In the genomic region with DNA sequence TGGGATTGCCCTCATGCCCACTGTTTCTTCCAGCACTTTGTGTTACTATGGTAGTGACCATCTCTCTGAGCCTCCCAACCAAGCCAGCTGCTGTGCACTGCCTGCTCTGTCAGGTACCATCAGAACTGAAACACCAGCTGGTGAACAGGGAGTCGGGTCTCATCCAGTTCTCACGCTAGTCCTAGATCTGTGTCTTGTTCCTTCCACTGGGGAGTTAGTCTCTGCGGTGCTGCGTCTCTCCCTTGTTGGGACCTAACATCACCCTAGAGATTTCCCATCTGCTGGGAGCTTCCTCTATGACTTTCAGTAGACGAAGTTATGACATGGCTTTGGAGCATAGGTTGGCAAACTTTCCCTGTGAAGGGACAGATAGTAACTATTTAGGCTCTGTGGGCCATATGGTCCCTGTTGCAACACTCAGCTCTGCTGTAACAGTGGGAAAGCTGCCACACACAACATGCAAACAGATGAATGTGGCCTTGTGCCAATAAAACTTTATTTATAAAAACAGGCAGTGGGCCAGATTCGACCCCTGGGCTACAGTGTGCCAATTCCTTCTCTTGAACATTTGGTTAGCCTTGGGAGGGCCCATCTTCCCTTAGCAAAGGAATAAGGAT, we compare ENCODE assay signal across 16 mouse cellular contexts.
A peak's percentile ranks its signal among the peaks of the same experiment; 100 is the strongest.
DNase-seq lines count a peak whose midpoint lies in the region; ATAC-seq and TF ChIP-seq lines count a peak whose summit lies in the region.
"Had no signal": no experiment of that assay in that cellular context is flagged by ENCODE, and none has a peak within 500 bp of the region (broad histone marks: within the 10 kb centered on the region; RNA-seq: fewer than 3 reads in every experiment).

No protein-coding gene starts in this region.

- ATAC-seq in forebrain, embryonic 13.5 days = peak; percentile 80; the same call in 1 of the 2 replicates
- ATAC-seq in forebrain, embryonic 11.5 days (replicated peaks; ENCODE audit: low FRiP score) = no peak
- peak; percentile 94 for ATAC-seq in lung, embryonic 14.5 days (ENCODE audit: insufficient read depth)
- ATAC-seq in forebrain, embryonic 14.5 days = peak; percentile 65; the same call in 1 of the 2 replicates
- ATAC-seq in limb, embryonic 14.5 days (ENCODE audit: low FRiP score, low read depth) = no peak
- no peak for ATAC-seq in monocyte, adult 5-6 weeks (replicated peaks; ENCODE audit: insufficient number of reproducible peaks, low FRiP score, low TSS enrichment, poor library complexity, severe bottlenecking)

- H3K27me3 ChIP-seq in forebrain, embryonic 13.5 days = 0 out of 2 replicates have a peak, but pooled peaks cover 5% of the 10 kb centered on the region
- H3K27me3 ChIP-seq in forebrain, embryonic 11.5 days (ENCODE audit: control insufficient read depth, insufficient read depth, low read length) = no peaks in the 10 kb centered on the region
- H3K27me3 ChIP-seq in lung, embryonic 14.5 days (ENCODE audit: insufficient read depth, low read length) = no peaks in the 10 kb centered on the region
- H3K27me3 ChIP-seq in forebrain, embryonic 14.5 days (replicated peaks; ENCODE audit: control insufficient read depth, insufficient read depth, low read length) = no peaks in the 10 kb centered on the region
- H3K27me3 ChIP-seq in limb, embryonic 14.5 days (ENCODE audit: control insufficient read depth, insufficient read depth, low read length) = no peaks in the 10 kb centered on the region
- H3K27me3 ChIP-seq: limb, embryonic 15.5 days had no signal

- no peaks in the 10 kb centered on the region for H3K9me3 ChIP-seq in forebrain, embryonic 13.5 days (replicated peaks)
- no peaks in the 10 kb centered on the region for H3K9me3 ChIP-seq in forebrain, embryonic 11.5 days (ENCODE audit: control insufficient read depth, low read length)
- H3K9me3 ChIP-seq in lung, embryonic 14.5 days (ENCODE audit: low read depth, low read length) = no peaks in the 10 kb centered on the region
- no peaks in the 10 kb centered on the region for H3K9me3 ChIP-seq in forebrain, embryonic 14.5 days (replicated peaks; ENCODE audit: control insufficient read depth, low read length)
- no peaks in the 10 kb centered on the region for H3K9me3 ChIP-seq in limb, embryonic 14.5 days (ENCODE audit: control insufficient read depth, low read length)
- H3K9me3 ChIP-seq: limb, embryonic 15.5 days had no signal

- no peak for TF ChIP-seq CTCF in lung, embryonic 14.5 days (IDR thresholded peaks at IDR 0.05; ENCODE audit: low read depth)

- WGBS in forebrain, embryonic 13.5 days = 82% methylated on average over 6 of the region's 6 CpGs
- WGBS in forebrain, embryonic 11.5 days = 91% methylated on average over 6 of the region's 6 CpGs
- WGBS in lung, embryonic 14.5 days = 57% methylated on average over 6 of the region's 6 CpGs
- WGBS in forebrain, embryonic 14.5 days = 76% methylated on average over 6 of the region's 6 CpGs
- WGBS in limb, embryonic 14.5 days = 84% methylated on average over 6 of the region's 6 CpGs

- no peak for TF ChIP-seq POLR2A in limb, embryonic 14.5 days (IDR thresholded peaks at IDR 0.05; ENCODE audit: borderline replicate concordance, extremely low read depth, insufficient read depth, insufficient read length)

- no peak for DNase-seq in forebrain, embryonic 11.5 days (ENCODE audit: low spot score)
- peak; percentile 89 for DNase-seq in lung, embryonic 14.5 days
- DNase-seq in lung, postnatal 36 days = no peak
- peak; percentile 71 for DNase-seq in forebrain, embryonic 14.5 days (ENCODE audit: low spot score)
- DNase-seq in limb, embryonic 14.5 days (ENCODE audit: low spot score) = peak; percentile 16
- no peak for DNase-seq in frontal cortex, postnatal 10 days (ENCODE audit: low spot score in 2 of 2)
- DNase-seq: adrenal gland, postnatal 36 days; B cell, adult 2 months; cerebellum, adult 11-12 months; heart, postnatal 36 days; kidney, adult 8-10 months; thymus, postnatal 14 days had no signal

- no peak overlapping the region for H3K4me3 ChIP-seq in forebrain, embryonic 13.5 days
- no peak overlapping the region for H3K4me3 ChIP-seq in forebrain, embryonic 11.5 days (ENCODE audit: low read depth, low read length)
- H3K4me3 ChIP-seq in lung, embryonic 14.5 days (ENCODE audit: low read depth, low read length) = no peak overlapping the region
- no peak overlapping the region for H3K4me3 ChIP-seq in forebrain, embryonic 14.5 days (ENCODE audit: low read depth, low read length)
- H3K4me3 ChIP-seq in limb, embryonic 14.5 days (replicated peaks; ENCODE audit: low read length) = no peak overlapping the region
- H3K4me3 ChIP-seq: limb, embryonic 15.5 days; myocyte had no signal

- 0 out of 2 replicates have a peak, but pooled peaks cover 4% of the 10 kb centered on the region for H3K4me1 ChIP-seq in forebrain, embryonic 13.5 days
- no peaks in the 10 kb centered on the region for H3K4me1 ChIP-seq in forebrain, embryonic 11.5 days (replicated peaks; ENCODE audit: control insufficient read depth, insufficient read depth, low read length)
- no peaks in the 10 kb centered on the region for H3K4me1 ChIP-seq in lung, embryonic 14.5 days (ENCODE audit: insufficient read depth)
- H3K4me1 ChIP-seq in forebrain, embryonic 14.5 days (ENCODE audit: control insufficient read depth, insufficient read depth, low read length) = no peaks in the 10 kb centered on the region
- H3K4me1 ChIP-seq in limb, embryonic 14.5 days (ENCODE audit: control insufficient read depth, insufficient read depth, low read length) = no peaks in the 10 kb centered on the region

- H3K4me2 ChIP-seq in forebrain, embryonic 13.5 days = no peak overlapping the region
- no peak overlapping the region for H3K4me2 ChIP-seq in forebrain, embryonic 11.5 days (ENCODE audit: low read depth, low read length, severe bottlenecking)
- H3K4me2 ChIP-seq in lung, embryonic 14.5 days = no peak overlapping the region
- no peak overlapping the region for H3K4me2 ChIP-seq in forebrain, embryonic 14.5 days (ENCODE audit: low read length)
- H3K4me2 ChIP-seq in limb, embryonic 14.5 days (replicated peaks; ENCODE audit: low read depth, low read length, severe bottlenecking) = no peak overlapping the region
- H3K4me2 ChIP-seq: limb, embryonic 15.5 days had no signal

- H3K36me3 ChIP-seq in forebrain, embryonic 13.5 days (ENCODE audit: poor library complexity, severe bottlenecking) = 0 out of 2 replicates have a peak, but pooled peaks cover 7% of the 10 kb centered on the region
- H3K36me3 ChIP-seq in forebrain, embryonic 11.5 days (ENCODE audit: control insufficient read depth, insufficient read depth, low read length) = no peaks in the 10 kb centered on the region
- H3K36me3 ChIP-seq in lung, embryonic 14.5 days (ENCODE audit: insufficient read depth) = no peaks in the 10 kb centered on the region
- H3K36me3 ChIP-seq in forebrain, embryonic 14.5 days (ENCODE audit: control insufficient read depth, insufficient read depth, low read length) = no peaks in the 10 kb centered on the region
- H3K36me3 ChIP-seq in limb, embryonic 14.5 days (ENCODE audit: control insufficient read depth, insufficient read depth, low read length) = no peaks in the 10 kb centered on the region
- H3K36me3 ChIP-seq: limb, embryonic 15.5 days had no signal

- no peak overlapping the region for H3K27ac ChIP-seq in forebrain, embryonic 13.5 days
- H3K27ac ChIP-seq in forebrain, embryonic 11.5 days (ENCODE audit: low read depth, low read length) = no peak overlapping the region
- no peak overlapping the region for H3K27ac ChIP-seq in lung, embryonic 14.5 days (ENCODE audit: low read depth)
- no peak overlapping the region for H3K27ac ChIP-seq in forebrain, embryonic 14.5 days (ENCODE audit: low read depth, low read length)
- H3K27ac ChIP-seq in limb, embryonic 14.5 days (replicated peaks; ENCODE audit: low read depth, low read length) = no peak overlapping the region
- H3K27ac ChIP-seq: limb, embryonic 15.5 days had no signal

- H3K9ac ChIP-seq in forebrain, embryonic 13.5 days = no peak overlapping the region
- no peak overlapping the region for H3K9ac ChIP-seq in forebrain, embryonic 11.5 days (ENCODE audit: low read length)
- no peak overlapping the region for H3K9ac ChIP-seq in lung, embryonic 14.5 days
- no peak overlapping the region for H3K9ac ChIP-seq in forebrain, embryonic 14.5 days (ENCODE audit: low read length)
- no peak overlapping the region for H3K9ac ChIP-seq in limb, embryonic 14.5 days (ENCODE audit: low read depth, low read length, severe bottlenecking)
- H3K9ac ChIP-seq: limb, embryonic 15.5 days had no signal

Comparison
In these comparisons a context has a peak if more than half of its experiments do, and no peak if none do; other contexts are left out.
1. ATAC-seq: peak in forebrain, embryonic 13.5 days (single experiment), lung, embryonic 14.5 days (single experiment) and forebrain, embryonic 14.5 days (single experiment); none in forebrain, embryonic 11.5 days (single experiment), limb, embryonic 14.5 days (single experiment) and monocyte, adult 5-6 weeks (single experiment).
2. DNase-seq: peak in lung, embryonic 14.5 days (single experiment), forebrain, embryonic 14.5 days (single experiment) and limb, embryonic 14.5 days (single experiment); none in forebrain, embryonic 11.5 days (single experiment), lung, postnatal 36 days (single experiment) and frontal cortex, postnatal 10 days (0 of 2).